Mouse (Mus musculus) A20 (cell line): Measurements from ENCODE around the gene Gm13102.
"Not testable (repeated sequence)": the region's sequence is repeated elsewhere in the genome, so short reads cannot be mapped to it uniquely, and the experiment has no call there.

ENCODE experiments used
- DNase-seq: peaks from one replicate; pipeline ENCODE4 v3.0.0-alpha.2; 2011; ENCODE audit warnings: low read depth, low spot score

The Gm13102 gene

GRCm38 (mm10) chr4:144106174-144106573 is at the start of gene Gm13102:
Gene Gm13102 (plus strand): TSS chr4:144106474.
- not testable (repeated sequence) for DNase-seq

DNA sequence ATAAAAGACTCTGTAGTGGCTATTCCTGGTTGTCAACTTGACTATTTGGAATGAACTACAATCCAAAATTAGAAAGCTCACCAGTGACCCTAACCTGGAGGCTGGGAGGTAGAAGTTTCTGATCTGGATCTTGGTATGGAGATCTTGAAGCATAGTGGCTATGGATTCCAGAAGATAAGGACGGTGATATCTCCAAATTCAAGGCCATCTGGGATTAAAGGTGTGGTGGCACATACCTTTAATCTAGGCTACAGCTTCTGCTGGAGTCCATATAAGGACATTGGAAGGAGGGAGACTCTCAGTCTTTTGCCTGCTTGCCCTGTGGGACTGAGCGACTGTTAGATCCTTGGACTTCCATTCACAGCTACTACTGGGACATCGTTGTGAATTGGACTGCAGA is 47.4 kb upstream of the Gm13102 start, which contains the start of gene Pramel4:
Pramel4 (plus strand) TSS at position 301 of the 400 bp plus-strand sequence.
- DNase-seq, result not testable (repeated sequence)
